Mouse (Mus musculus) layer of hippocampus, adult 9-11 months (tissue): Measurements from ENCODE around the gene Sebox.

Experiments used
- DNase-seq: peaks from one replicate; pipeline ENCODE4 v3.0.0; 2022

Sebox gene

DNA sequence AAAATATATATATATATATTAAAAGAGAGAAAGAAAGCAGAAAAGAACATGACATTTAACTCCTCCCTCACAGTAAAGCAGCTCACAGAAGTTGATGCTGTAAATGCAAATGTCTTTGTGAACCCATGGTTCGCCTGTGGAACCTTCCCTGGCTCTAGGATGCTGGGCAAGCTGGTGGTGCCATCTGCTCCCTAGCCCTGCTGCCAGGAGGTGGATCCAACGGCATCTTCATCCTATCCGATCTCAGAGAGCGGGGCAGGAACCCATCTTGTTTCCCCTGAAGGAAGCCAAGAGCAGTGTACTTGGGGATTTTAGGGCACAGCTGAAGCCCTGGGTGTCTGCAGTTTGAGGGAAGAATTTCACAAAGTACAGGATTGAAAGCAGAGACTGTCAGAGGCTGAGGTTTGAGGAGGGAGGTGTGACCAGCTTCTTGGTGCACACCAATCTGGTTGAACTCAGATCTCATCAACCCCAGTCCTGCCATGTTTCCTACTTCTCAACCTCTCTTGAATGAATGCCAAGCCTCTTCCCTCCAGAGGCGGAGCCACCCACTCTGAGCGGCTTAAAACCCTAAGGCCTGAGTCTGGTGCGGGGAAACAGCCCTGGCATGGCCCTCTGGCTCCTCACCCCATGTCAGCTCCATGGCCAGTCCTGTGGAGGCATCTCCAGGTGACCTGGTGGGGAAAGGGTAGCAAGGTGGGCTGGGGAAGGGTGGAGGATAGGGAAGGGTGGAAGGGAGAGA is at the start of gene Sebox:
Gene Sebox (plus strand): TSS at position 539 of the 742 bp plus-strand sequence.
- DNase-seq = peak; percentile 77

DNA sequence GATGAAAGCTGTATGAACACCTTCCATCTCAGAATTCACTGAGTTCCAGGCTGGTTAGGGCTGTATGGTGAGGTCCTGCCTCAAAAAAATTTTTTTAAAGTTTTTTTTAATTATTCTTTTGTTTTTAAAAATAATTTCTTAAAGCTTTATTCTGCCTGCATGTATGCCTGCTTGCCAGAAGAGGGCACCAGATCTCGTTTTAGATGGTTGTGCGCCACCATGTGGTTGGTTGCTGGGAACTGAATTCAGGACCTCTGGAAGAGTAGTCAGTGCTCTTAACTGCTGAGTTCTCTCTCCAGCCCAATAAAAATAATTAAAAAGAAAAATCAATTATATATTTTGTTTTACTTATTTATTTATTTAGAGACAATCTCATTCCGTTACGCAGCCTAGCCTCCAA is 49.6 kb upstream of the Sebox start:
- peak; percentile 34 for DNase-seq

DNA sequence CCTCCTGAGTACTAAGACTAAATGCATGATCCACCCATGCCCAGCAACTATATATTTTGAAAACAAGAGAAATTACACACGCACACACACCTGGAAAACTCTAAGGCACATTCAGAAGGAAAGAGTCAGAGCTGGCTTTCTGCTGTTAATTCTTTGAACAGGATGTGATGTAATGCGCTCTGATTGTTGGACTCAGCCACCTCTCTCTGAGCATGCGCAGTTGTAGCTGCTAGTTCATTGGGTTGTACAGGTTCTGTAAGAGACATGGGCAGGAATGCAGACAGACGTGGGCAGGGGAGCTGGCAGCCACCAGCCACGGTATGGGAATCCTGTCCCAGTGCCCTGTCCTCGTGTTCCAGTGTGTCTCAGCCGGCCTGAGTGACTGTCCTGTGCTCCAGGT is 49.0 kb upstream of the Sebox start:
- DNase-seq = no peak

DNA sequence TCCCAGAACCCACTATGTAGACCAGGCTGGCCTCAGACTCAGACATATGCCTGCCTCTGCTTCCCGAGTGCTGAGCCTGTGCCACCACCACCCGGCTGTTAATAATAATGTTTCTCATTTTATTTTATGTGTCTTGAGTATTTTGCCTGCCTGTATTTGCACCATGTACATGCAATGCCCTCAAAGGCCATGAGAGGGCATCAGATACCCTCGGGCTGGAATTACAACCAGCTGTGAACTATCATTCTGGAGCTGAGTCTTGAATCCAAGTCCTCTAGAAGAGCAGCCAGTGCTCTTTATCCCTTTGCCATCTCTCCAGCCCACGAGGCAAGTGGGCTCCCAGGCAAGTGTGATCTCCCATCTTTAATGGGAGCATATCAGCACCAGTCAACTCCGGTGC is 47.9 kb upstream of the Sebox start:
- DNase-seq = no peak

DNA sequence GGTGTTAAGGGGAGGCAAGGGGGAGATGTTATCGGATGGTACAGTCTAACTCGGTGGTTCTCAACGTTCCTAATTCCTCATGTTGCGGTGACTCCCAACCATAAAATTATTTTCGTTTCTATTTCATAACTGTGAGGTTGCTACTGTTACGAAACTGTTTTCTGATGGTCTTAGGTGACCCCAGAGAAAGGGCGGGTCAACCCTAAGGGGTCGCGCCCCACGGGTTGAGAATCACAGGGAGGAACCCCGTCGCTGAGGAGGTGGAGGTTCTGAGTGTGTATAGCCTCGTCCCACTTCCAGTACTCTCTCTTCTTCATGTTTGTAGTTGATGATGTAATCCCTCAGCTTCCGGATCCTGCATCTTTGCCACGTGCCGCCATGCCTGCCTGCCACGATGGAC is 44.5 kb upstream of the Sebox start:
- DNase-seq = no peak

DNA sequence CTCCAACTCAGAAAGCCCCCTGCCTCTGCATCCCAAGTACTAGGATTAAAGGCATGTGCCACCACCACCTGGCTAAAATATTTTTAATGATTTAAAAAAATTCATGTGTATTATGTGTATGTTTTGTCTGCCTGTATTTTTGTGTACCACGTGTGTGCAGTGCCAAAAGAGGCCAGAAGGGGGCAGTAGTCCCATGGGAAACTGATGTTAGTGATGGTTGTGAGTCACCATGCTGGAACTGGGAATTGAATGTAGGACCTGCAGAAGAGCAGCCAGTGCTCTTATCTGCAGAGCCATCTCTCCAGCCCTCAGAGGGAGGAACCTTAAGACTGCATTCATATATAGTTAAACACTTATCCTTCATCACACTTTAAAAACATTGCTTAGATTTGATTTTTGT is 41.4 kb upstream of the Sebox start:
- no peak for DNase-seq

DNA sequence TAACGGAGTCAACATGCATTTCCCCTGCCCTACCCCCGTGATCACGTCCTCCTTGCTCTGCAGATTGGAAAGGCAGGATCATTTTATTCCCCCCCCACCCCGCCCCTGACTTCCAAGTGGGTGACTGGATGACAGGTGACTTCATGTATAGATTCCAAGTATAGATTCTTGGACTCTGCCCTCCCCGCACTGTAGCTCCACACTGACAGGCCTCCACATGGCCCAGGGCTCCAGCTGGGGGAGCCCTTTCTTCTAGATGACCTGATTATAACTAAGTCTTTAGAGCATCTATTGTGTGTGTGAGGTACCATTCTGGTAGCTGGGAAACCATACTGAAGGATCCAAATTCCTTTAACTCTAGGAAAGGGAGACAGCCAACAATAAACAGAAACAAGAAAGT is 40.6 kb upstream of the Sebox start:
- DNase-seq = no peak

DNA sequence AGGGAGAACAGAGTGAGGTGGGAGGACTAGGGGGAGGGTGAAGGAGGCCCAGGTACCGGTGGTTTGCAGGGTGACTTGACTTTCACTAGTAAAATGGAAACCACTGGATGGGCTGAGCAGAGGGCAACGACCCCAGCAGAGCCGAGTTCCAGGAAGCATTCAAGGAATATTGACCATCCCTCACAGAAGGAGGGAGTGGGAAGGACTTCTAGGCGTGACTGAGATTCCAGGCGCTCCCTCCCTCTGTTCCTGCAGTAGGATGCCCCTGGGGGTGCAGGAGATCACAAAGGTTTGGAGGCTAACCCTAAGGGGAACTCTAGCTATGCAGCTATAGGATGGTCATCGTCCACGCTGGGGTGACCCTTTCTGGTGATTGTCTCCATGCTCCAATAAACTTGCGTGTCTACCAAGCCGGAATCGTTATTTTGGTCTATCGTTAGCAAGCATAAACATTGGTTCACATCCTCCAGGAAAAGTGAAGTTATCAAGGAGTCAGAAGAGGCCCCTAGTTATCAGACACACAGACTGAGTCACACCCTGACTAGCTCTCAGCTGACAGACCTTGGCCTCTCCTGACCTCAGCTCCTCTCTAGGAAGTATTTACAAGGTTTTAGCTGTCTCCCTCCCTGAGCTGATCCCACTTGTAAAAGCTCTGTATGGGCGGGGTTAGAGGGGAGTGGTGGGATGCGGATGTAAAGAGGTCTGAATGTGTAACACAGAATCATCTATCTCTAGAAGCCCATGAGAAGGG is 39.8 kb upstream of the Sebox start:
- DNase-seq = no peak

DNA sequence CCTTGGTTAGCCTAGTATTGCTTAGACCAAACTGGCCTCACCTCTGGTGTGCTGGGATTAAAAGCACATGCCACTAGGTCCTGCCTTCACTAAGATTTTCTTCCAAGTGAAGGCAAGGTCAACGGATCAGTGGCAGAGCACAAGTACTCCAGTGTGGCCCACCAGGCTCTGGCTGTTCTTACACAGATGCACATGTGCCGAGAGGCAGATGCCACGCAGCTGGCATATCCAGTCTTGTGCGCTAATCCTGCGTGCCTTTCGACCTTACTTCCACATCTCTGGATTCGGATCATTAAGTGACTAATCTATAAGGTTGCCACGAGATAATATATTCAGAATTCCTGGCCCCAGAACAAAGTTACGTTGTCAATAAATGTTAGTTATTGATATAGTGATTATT is 38.1 kb upstream of the Sebox start:
- DNase-seq = no peak

DNA sequence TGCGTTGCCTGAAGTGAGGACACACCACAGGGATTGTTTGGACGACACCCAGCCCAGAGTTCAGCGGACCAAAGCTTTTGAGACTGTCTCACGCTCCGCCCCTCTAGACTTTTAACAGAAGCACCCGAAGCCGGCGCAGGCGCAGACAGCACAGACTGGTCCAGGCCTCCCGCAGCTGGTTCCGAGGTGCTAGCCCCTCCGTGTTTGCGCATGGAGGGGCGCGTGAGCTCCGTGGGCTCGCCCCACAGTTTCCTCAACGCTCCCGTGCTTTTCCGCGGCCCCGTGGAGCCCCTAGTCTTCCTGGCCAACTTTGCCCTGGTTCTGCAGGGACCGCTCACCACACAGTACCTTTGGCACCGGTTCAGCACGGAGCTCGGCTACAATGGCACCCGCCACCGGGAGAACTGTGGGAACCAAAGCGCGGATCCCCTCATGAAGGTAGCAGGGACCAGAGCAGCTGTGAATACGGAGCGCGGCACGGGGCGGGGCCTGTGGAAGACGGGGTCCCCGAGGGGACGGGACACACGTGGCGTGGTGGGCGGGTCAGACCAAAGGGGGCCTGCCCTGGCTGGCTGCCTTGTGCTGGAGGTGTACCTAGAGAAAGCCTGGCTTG is 37.6 kb upstream of the Sebox start, which contains the start of gene Slc46a1:
Gene Slc46a1 (plus strand): TSS at position 130 of the 613 bp plus-strand sequence.
- peak; percentile 85 for DNase-seq

DNA sequence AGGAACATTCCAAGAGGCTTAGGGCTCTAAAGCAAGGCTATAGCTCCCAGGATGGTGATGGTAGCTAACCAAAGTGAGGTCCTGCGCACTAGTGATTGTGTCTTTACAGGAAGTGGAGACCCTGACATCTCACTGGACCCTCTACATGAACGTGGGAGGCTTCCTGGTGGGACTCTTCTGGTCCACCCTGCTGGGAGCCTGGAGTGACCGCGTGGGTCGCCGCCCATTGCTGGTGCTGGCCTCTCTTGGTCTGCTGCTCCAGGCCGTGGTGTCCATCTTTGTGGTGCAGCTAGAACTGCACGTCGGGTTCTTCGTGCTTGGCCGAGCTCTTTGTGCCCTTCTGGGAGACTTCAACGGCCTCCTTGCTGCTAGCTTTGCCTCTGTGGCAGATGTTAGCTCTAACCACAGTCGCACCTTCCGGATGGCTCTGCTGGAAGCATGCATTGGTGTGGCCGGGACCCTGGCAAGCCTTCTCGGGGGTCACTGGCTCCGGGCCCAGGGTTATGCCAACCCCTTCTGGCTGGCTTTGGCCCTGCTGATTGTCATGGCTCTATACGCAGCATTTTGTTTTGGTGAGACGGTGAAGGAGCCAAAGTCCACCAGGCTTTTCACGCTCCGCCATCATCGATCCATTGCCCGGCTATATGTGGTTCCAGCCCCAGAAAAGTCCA is 36.9 kb upstream of the Sebox start:
- no peak for DNase-seq

DNA sequence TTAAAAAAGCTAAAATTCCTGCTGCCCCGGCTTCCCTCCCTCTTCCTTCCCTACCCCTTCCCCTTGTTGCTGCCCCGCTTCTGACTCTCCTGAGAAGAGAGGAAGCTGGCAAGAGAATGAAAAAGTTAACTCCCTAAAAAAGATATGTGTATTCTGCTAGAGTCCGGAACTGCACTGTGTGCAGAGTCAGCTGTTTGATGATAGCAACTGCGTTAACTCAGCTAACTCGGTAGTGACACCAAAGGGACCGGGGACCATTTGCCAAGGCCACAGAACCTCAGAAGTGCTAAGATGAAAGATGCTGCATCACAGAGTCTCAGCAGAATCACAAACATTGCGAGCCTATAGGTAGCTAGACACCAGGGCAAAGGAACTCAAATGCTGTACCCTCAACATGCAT is 35.7 kb upstream of the Sebox start:
- no peak for DNase-seq

DNA sequence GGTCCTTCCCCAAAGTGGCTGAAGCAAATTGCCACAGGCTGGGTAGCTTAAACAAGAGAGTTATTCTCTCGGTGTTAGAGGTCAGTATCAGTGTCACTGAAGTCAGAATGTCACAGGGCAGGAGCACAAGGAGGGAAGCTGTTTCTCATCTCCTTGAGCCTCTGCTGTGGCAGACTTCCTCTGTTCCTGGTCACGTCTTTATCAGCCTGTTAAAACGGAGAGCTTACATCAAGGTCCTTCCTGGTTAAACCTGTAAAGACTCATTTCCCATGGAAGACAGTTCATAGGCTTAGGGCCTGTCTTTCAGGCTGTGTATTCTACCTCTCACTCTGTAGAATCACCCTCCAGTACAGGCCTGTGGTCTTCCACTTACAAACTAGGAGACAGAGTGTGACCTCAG is 35.3 kb upstream of the Sebox start:
- DNase-seq = no peak

DNA sequence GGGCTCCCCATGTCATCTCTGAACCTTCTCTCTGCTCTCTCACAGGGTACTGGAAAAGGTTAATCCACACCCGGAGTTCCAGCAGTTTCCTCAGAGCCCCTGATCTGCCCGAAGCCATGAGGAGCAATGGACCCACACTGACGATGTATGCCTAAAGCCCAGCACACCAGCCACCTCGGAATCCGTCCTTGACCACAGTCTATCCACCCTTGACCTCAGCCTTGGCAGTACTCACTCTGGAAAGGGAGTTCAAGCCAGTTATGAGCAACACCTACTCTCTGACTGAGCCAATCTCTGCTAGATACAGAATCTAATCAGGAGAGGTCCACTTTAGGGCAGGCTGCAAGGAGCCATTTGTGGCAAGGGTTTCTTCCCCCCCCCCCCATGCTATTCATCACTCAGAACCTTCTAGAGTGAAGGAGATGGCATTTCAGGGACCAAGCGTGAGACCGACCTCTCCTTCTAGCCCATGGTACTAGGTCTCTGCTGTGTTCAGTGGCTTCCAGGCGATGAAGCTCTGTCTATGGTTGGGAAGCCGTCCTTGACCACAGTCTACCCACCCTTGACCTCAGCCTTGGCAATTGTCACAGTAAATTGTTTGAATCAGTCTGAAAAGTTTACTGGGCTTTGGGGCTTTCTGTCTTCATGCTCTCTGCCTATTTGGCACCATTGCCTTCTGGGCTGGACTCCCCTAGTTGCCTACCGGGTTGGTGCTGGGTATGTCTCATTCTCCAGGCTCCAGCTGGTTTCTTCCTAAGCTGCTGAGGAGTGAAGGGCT is 31.7 kb upstream of the Sebox start:
- no peak for DNase-seq

DNA sequence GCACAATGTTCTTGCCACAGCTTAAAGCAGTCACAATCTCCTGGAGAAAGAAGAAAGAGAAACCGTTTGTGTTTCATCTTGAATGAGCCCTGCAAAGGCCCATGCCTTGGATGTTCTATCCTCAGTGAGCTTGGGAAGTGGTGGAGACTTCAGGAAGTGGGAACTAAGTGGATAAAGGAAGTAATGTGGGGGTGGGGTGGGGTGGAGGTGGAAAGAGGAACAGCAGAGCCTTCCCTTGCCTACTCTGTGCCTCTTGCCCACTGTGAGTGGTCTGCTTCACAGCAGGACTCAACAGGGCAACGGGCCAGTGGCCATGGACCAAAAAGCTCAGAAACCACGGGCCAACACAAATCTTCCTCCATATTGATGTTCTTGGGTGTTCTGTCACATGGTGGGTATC is 28.0 kb upstream of the Sebox start:
- no peak for DNase-seq

DNA sequence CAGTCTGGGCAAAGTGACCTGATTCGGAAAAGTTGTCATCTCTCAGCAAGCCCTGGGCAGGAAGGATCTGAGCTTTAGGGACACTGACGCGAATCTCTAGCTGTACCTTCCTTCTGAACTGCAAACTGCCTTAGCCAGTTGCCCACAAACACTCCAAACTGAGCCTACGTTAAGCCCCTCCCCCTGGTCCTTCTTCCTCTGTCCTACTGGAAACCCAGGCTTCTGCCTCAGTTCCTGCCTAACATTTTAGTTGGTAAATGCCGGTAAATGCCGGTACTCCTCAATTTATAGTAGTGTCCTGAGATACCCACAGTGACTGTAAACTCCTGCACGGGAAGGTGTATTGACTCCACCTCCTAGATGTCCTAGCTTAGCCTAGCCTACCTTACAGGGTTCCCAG is 19.6 kb upstream of the Sebox start:
- DNase-seq = no peak

DNA sequence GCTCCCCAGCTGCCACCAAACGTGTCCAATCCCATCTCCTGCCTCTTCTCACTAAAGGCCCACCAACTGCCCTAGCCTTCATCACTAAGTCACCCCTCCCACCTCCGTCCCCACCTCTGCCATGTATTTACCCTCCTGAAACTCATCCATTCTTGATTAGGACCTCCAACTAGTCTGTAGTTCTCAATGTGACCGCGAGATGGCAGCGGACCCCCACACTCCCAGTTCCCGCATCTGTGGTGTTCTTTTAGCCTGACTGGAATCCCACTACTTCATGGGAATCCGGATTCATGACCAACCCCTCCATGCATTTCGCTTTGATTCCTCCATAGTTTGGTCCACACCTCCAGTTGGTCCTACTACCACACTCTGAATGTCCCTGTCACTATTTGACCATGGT is 15.1 kb upstream of the Sebox start:
- DNase-seq = peak; percentile 34

DNA sequence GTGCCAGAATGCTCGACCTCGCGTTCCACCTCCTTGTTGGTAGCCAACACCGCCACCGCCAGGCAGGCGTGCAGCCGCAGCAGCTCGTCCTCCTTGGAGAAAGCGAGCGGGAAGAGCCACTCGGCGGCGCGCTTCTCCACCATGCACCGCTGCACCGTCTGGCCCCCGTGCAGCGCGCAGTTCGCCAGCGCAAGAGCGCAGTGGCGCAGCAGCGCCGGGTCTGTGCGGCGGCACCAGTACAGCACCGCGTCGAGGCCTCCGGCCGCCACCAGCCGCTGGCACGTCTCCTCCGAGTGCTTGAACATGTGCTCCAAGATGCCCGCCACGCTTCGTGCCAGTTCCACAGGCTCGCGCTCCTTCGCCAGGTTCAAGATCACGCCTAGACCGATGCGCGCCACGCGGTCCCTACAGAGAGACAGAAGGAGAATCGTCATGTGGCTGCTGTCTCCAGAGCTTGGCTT is 12.4 kb upstream of the Sebox start:
- peak; percentile 35 for DNase-seq

DNA sequence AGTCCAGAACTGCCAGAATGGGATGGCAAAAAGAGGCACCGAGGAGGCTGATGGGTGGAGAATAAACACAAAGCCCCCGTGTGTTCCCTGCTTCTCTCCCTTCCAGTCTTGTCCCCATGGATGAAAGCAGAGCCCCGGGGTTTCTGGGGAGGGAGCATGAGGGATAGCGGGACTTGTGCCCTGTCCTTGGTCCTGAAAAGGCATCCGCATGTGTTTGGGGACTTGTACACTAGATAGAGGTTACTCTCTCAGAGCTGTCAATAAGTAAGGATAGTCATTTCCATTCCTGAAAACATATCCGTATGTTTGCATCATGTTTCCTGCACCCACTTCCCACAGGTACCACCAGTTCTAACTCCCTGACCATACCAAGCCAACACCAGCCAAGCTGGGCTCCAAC is 7.3 kb upstream of the Sebox start:
- no peak for DNase-seq

DNA sequence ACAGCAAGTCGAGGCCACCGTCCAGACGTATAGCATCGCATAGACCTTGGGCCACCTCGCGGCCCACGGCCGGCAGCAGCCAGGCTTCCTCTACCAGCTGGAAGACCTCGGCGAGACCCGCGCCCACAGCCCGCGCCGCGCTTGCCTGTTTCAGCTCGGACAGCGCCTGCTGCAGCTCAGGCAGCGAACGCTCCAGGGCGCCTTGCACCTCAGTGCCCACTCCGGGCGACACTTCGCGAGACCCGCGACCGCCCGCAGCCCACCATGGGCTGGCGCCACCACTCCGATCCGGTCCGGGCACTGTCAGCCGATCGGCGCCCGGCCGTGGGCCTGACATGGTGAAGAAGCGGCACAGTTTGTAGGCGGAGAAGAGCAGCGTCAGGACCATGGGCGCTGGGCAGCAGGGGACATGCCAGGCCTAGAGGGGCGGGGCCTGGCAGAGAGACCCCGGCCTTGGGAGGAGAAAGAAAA is 6.1 kb upstream of the Sebox start:
- no peak for DNase-seq

DNA sequence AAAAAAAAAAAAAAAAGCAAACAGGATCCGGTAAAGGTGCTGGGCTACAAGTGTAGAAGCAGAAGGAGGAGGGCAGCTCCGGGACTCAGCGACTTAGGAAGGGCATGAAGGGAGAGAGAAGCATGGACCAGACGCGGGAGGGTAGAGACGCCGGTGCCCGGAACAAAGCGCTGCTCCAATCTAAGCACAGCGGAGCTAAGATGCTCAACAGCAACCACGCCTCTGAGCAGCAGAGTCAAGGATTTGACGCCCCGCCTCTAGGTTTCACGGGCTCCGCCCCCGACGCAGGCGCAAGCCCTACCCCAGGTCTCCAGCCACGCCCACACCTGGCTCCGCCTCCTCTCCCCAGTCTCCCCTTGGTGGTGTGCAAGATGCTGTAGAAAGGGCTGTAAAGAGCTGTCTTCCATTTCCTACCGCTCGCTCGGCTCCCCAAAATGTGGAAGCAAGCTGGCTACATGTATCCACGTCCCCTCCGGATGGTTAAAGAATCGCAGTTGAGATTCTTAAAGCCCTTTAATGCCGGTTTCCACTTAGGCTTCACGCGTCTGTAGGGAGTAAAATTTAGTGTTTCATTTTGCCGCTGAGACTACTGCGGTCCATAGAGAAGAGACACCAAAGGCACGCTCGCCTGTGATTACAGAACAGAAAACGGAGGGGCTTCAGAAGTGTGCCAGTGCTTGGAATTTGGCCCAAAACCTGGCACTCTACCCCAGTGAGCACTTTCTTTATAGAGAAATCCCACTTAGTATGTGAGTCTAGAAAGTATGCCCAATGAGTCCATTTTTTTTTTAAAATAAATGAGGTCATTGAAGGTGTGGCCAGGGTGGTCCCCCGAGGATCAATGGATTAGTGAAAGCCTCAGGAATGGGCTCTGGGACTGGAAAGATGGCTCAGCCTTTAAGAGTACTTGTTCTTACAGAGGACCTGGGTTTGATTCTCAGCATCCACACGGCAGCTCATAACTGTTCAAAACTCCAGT is 5.4 kb upstream of the Sebox start, which contains the start of gene Sarm1:
Gene Sarm1 (minus strand): TSS at position 211 of the 979 bp plus-strand sequence.
- peak; percentile 95 for DNase-seq
